Mouse (Mus musculus) liver, embryonic 15.5 days (tissue): ENCODE results near the gene Meox2. TPM values are rescaled to one million over a fixed set of nuclear protein-coding genes. Genes with fewer than 3 reads are reported as not detected.
A peak's percentile ranks its signal among the peaks of the same experiment; 100 is the strongest.

Experiments used
- ATAC-seq: fragments of 200-750 bp; cut with Nextera tagmentation; 2 replicates; pipeline ENCODE4 v1.8.0; 2017; ENCODE audit warnings: moderate number of reproducible peaks, mild to moderate bottlenecking, moderate library complexity; ENCODE audit not compliant: insufficient read depth
- H3K27ac ChIP-seq: fragments of 300-500 bp; sonication (generic); replicated peaks from 2 replicates; pipeline ENCODE4 v1.5.1; 2015; ENCODE audit warnings: mild to moderate bottlenecking, inconsistent platforms
- H3K27me3 ChIP-seq: fragments of 300-500 bp; sonication (generic); 2 replicates; pipeline ENCODE4 v1.6.1; 2015; ENCODE audit warnings: mild to moderate bottlenecking, inconsistent platforms
- H3K36me3 ChIP-seq: fragments of 300-500 bp; sonication (generic); replicated peaks from 2 replicates; pipeline ENCODE4 v1.6.1; 2015; ENCODE audit warnings: moderate library complexity, mild to moderate bottlenecking, inconsistent platforms
- H3K4me1 ChIP-seq: fragments of 300-500 bp; sonication (generic); replicated peaks from 2 replicates; pipeline ENCODE4 v1.6.1; 2015; ENCODE audit warnings: inconsistent platforms
- H3K4me2 ChIP-seq: fragments of 300-500 bp; sonication (generic); 2 replicates; pipeline ENCODE4 v1.6.1; 2015; ENCODE audit warnings: moderate library complexity, mild to moderate bottlenecking, inconsistent platforms
- H3K4me3 ChIP-seq: fragments of 300-500 bp; sonication (generic); replicated peaks from 2 replicates; pipeline ENCODE4 v1.5.1; 2015; ENCODE audit warnings: mild to moderate bottlenecking, inconsistent platforms
- H3K9ac ChIP-seq: fragments of 300-500 bp; sonication (generic); 2 replicates; pipeline ENCODE4 v1.6.1; 2015; ENCODE audit warnings: moderate library complexity, mild to moderate bottlenecking, inconsistent platforms
- H3K9me3 ChIP-seq: fragments of 300-500 bp; sonication (generic); replicated peaks from 2 replicates; pipeline ENCODE4 v1.6.1; 2016; ENCODE audit warnings: inconsistent platforms
- WGBS: fragments of 180-500 bp; shearing (Covaris S2); methylation state at CpG from one replicate; pipeline ENCODE4 v1.1.7; 2015; ENCODE audit warnings: mixed read lengths; ENCODE audit not compliant: insufficient replicate concordance; 5-methylcytosine and 5-hydroxymethylcytosine counted together
- polyA plus RNA-seq: library from polyadenylated mRNA; unstranded; fragments of >200 nt; fragmentation: Nextera tagmentation; extraction: Ambion mirVana; gene quantifications from 2 replicates; pipeline ENCODE4 v1.2.1, GENCODE M21; 2015

Meox2 gene
- polyA plus RNA-seq, 1 experiment from 2014 or later = 0.47 TPM

DNA sequence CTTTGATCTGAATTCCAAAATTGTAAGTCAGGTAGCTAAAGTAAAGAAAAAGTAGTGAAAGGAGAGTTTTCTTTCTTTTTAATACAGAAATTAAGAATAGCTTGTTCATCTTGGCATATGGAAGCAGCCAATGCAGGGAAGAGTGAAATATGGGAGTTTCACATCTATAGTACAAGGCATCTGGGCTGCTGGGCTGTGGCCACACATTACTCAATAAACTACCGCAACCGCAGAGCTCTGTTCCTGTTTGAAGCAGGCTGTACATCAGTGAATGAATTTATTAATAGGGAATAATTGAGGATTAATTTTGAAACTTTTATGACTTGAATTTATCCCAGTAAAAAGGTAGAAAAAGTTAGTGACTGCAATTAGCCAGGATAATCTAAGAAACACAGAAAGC, 15.4 kb downstream of the Meox2 start:
- WGBS = 70% methylated on average over 2 of the region's 2 CpGs
- Histone ChIP-seq H3K4me3 (no peak overlapping the region), H3K9me3 (no peaks in the 10 kb centered on the region), H3K4me1 (no peaks in the 10 kb centered on the region), H3K4me2 (no peak overlapping the region), H3K9ac (no peak overlapping the region), H3K36me3 (no peaks in the 10 kb centered on the region), H3K27me3 (no peaks in the 10 kb centered on the region), H3K27ac (no peak overlapping the region)
- ATAC-seq = no peak

DNA sequence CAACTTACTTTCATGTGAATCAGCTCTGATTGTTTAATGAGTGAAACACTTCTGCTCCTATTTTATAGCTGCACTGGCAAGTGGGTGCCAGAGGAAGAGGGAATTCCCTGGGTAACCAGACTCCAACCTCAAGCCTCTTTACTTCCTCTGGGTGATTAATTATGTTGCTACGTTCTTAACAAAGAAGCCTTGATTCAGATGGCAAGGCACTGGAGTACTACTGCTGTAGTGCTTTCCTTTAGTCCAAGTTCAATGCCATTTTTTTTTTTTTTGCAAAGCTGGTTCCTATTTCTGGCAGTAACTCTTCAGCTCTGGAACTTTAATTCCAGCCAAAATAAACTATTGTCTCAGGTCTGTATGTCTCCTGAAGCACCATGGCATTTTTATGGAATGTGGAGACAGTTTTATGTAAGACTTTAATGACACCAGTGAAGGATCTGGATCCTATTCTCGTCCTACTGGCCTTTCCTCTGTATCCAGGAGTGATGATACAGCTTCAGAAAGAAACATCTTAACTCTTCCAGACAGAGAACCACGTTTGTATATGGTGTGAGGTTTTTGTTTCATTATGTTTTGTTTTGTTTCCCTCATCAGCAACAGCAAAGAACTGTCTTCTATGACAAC, 33.9 kb downstream of the Meox2 start:
- H3K9ac ChIP-seq = no peak overlapping the region
- H3K4me2 ChIP-seq = no peak overlapping the region
- no peak for ATAC-seq
- no peaks in the 10 kb centered on the region for H3K4me1 ChIP-seq
- 26% methylated on average over 3 of the region's 3 CpGs for WGBS
- no peak overlapping the region for H3K27ac ChIP-seq
- no peaks in the 10 kb centered on the region for H3K36me3 ChIP-seq
- H3K9me3 ChIP-seq = no peaks in the 10 kb centered on the region
- H3K27me3 ChIP-seq = no peaks in the 10 kb centered on the region
- H3K4me3 ChIP-seq = no peak overlapping the region

DNA sequence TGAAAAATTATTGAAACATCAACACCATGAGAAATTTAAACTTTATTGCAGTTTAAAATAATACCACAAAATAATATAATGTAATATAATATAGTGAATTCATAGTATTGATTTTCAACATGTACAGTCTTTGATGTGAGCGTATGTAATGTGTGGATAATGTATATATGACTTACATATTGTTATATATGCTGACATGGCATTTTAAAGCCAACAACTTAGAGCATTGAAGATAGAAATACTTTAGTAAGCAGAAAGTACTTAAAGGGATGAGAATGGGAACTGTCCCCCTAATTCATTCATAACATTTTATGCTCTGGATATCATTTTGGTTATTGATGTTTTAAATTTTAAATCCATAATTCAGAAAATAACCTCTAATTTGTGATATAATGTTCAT, 35.5 kb downstream of the Meox2 start:
- 62% methylated on average over 1 of the region's 1 CpGs for WGBS
- Histone ChIP-seq H3K4me2 (no peak overlapping the region), H3K4me3 (no peak overlapping the region), H3K27ac (no peak overlapping the region), H3K9me3 (no peaks in the 10 kb centered on the region), H3K27me3 (no peaks in the 10 kb centered on the region), H3K9ac (no peak overlapping the region), H3K36me3 (no peaks in the 10 kb centered on the region), H3K4me1 (no peaks in the 10 kb centered on the region)
- no peak for ATAC-seq

DNA sequence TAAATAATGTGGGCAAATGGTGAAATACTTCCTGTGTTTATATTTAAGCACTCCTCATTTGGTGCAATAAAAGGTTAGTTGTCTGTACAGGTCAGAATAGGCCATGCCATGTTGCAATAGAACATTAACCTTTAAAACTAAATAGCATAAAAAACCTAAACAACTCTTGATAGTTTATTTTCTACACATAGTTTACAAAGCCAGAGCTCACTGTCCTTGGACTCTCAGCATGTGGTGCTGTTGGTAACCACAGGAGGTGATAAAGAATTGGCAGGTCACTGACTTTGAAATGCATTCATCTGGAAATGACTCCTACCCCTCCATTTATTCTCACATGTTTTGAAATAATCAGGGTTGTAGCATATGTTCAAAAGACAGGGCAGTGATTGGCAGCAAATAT, 59.4 kb downstream of the Meox2 start:
- no peaks in the 10 kb centered on the region for H3K4me1 ChIP-seq
- H3K4me3 ChIP-seq = no peak overlapping the region
- H3K27me3 ChIP-seq = no peaks in the 10 kb centered on the region
- H3K27ac ChIP-seq = no peak overlapping the region
- H3K36me3 ChIP-seq = no peaks in the 10 kb centered on the region
- no peak overlapping the region for H3K4me2 ChIP-seq
- H3K9me3 ChIP-seq = no peaks in the 10 kb centered on the region
- H3K9ac ChIP-seq = no peak overlapping the region
- ATAC-seq = 0 out of 2 replicates have a peak, but pooled peaks have one; percentile 37

DNA sequence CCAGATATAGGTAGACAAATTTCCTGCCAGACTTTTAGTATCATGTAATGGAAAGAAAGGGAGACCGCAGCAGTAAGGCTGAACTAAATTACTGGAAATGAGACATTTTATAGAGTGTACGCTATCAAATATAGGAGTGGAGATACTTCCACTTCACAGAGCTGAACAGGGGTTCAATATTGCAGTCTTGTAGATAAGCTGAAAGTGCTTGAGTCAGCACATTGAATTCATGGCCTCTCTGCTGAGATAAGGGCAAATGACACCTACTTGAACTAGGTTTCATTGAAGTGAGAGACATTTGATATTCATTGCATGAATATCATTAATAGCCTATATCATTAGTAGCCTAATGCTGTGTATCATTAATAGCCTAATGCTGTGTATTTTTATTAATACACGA, 65.0 kb downstream of the Meox2 start:
- Histone ChIP-seq H3K4me2 (no peak overlapping the region), H3K36me3 (no peaks in the 10 kb centered on the region), H3K27ac (no peak overlapping the region), H3K9ac (no peak overlapping the region), H3K9me3 (no peaks in the 10 kb centered on the region), H3K4me3 (no peak overlapping the region), H3K27me3 (no peaks in the 10 kb centered on the region), H3K4me1 (no peaks in the 10 kb centered on the region)
- no peak for ATAC-seq
- WGBS = 69% methylated on average over 3 of the region's 3 CpGs

DNA sequence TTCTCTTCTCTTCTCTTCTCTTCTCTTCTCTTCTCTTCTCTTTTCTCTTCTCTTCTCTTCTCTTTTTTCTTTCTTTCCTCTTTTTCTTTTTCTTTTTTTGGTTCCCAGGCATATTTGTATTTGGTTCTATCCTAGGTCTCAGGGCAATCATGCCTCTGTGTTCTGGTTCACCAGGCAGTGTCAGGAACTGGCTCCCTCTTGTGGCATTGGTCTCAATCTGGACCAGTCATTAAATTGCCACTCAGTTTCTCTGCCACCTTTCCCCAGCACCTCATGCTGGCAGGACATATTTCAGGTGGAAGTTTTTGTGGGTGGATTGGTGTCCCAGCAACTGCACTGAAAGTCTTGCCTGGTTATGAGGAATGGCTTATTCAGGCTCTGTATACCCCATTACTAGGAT, 75.3 kb downstream of the Meox2 start:
- ATAC-seq = no peak
- H3K4me2 ChIP-seq = no peak overlapping the region
- H3K27me3 ChIP-seq = no peaks in the 10 kb centered on the region
- no peaks in the 10 kb centered on the region for H3K36me3 ChIP-seq
- no peaks in the 10 kb centered on the region for H3K4me1 ChIP-seq
- H3K4me3 ChIP-seq = no peak overlapping the region
- no peaks in the 10 kb centered on the region for H3K9me3 ChIP-seq
- no peak overlapping the region for H3K27ac ChIP-seq
- H3K9ac ChIP-seq = no peak overlapping the region

DNA sequence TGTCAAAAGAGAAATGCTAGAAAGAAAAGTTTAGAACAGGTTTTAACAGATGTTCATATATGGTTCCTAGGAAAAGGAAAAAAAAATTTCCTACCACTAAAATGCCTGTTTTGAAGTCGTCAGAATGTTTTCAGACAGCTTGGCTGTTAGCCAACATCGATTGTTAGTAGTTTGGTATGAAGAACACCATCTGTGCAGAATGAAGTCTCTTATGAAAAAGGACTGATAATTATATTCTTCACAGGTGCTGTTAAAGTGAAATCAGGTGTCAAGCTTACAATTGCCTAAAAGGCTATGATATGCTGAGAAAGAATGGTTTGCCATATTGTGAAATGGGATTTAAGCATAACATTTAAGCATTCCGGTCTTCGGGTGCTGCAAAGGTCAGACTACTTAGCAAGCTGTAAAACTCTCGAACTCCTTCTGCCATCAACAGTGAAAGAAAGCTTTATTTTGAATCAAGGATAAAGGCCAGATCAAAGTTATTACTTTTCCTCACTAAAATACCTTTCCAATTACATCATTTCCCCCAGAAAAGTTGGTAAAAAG, 80.7 kb downstream of the Meox2 start:
- no peak overlapping the region for H3K9ac ChIP-seq
- H3K36me3 ChIP-seq = no peaks in the 10 kb centered on the region
- no peaks in the 10 kb centered on the region for H3K27me3 ChIP-seq
- no peak for ATAC-seq
- no peak overlapping the region for H3K27ac ChIP-seq
- H3K4me3 ChIP-seq = no peak overlapping the region
- no peak overlapping the region for H3K4me2 ChIP-seq
- 57% methylated on average over 5 of the region's 5 CpGs for WGBS
- H3K4me1 ChIP-seq = no peaks in the 10 kb centered on the region
- H3K9me3 ChIP-seq = no peaks in the 10 kb centered on the region

Other genes starting within 250 kb of the Meox2 start
- 14.3 and 15.7 TPM in 2 replicates for gene Agmo, start 133.1 kb downstream of the Meox2 start, polyA plus RNA-seq